Mouse (Mus musculus) cerebellum, adult 2 months (tissue): Measurements from ENCODE around the gene Gpld1. TPM values are rescaled to one million over a fixed set of nuclear protein-coding genes. Genes with fewer than 3 reads are reported as not detected.

Source experiments
- DNase-seq, 2 experiments: peaks; one replicate each; pipeline ENCODE4 v3.0.0; 2021
- H3K27ac ChIP-seq: fragments of 200-500 bp; 2 replicates; pipeline ENCODE4 v1.5.1; 2012; ENCODE audit warnings: low read length, control low read depth, inconsistent platforms; ENCODE audit not compliant: insufficient read depth
- H3K27me3 ChIP-seq: fragments of 200-500 bp; 2 replicates; pipeline ENCODE4 v1.6.1; 2012; ENCODE audit warnings: inconsistent platforms, mild to moderate bottlenecking, low read length, moderate library complexity; ENCODE audit not compliant: control insufficient read depth, insufficient read depth
- H3K4me1 ChIP-seq: fragments of 200-500 bp; 2 replicates; pipeline ENCODE4 v1.6.1; 2011; ENCODE audit warnings: low read length; ENCODE audit not compliant: control insufficient read depth, insufficient read depth
- H3K4me3 ChIP-seq: fragments of 200-500 bp; replicated peaks from 2 replicates; pipeline ENCODE3; 2011; ENCODE audit warnings: mild to moderate bottlenecking, low read depth, low read length, control low read depth; ENCODE audit not compliant: insufficient read depth
- CTCF ChIP-seq: fragments of 200-500 bp; IDR thresholded peaks from 2 replicates; pipeline ENCODE4 v1.5.1; 2011; ENCODE audit warnings: low read depth, mild to moderate bottlenecking, control low read depth, low read length, moderate library complexity, borderline replicate concordance; ENCODE audit not compliant: insufficient read depth
- POLR2A ChIP-seq: fragments of 200-500 bp; IDR thresholded peaks from 2 replicates; pipeline ENCODE4 v1.6.1; 2011; ENCODE audit warnings: low read length, control low read depth, borderline replicate concordance; ENCODE audit not compliant: insufficient read depth
- WGBS: fragments of 180-500 bp; shearing (Covaris S2); methylation state at CpG from one replicate; pipeline ENCODE4 v1.1.7; 2018; 5-methylcytosine and 5-hydroxymethylcytosine counted together
- polyA plus RNA-seq: library from polyadenylated mRNA; depleted of rRNA; stranded (reverse); fragments of >200 nt; gene quantifications from 2 replicates; pipeline ENCODE4 v1.2.3, GENCODE M21; 2012

Gpld1 gene
- polyA plus RNA-seq, 1 experiment: 29.8 TPM

DNA sequence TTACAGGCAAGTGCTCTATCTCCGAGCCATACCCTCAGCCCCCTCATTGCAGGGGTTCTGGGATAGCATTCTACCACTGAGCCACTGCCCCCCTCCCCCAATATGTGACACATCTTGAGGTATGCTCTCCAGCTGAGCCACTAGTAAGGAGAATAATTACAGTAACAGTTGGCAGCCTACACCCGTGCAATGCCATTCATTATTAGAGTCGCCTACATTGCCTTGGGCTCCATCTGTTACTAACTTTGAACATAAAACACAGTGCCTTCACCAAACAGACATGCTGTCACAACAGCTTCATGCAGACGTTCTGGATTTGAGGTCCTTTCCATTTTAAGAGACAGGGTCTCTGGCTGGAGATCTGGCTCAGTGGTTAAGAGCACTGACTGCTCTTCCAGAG is 33.4 kb downstream of the Gpld1 start:
- 32% methylated on average over 4 of the region's 4 CpGs for WGBS
- Histone ChIP-seq H3K27me3 (no peaks in the 10 kb centered on the region), H3K4me3 (no peak overlapping the region), H3K27ac (no peak overlapping the region), H3K4me1 (no peaks in the 10 kb centered on the region)
- TF ChIP-seq POLR2A (no peak), CTCF (no peak)
- no peak for DNase-seq

DNA sequence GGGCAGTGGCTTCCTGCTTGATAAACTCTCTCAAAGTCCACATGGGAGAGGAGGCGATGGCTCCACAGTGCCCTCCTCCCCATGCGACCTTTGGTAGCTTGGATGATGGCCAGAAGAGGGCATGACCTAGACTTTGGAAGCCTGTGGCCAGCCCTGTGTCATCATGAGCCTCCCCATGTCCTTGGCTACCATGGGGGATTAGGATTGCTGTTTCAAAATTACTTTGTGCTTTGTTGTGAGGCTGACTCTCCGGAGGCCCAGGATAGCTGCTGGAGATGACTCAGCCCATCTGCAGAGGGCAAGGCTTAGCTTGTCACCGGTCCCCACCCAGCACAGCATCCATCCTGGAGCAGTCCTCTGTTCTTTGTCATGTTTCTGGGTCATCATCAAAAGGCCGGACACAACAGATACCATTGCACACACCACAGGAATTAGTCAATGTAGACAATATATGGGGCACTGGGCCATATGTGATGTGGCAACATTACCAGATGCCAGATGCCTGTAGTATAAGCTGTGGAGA is 34.9 kb downstream of the Gpld1 start:
- TF ChIP-seq POLR2A (no peak), CTCF (no peak)
- no peaks in the 10 kb centered on the region for H3K4me1 ChIP-seq
- no peak overlapping the region for H3K4me3 ChIP-seq
- no peak overlapping the region for H3K27ac ChIP-seq
- no peak for DNase-seq
- WGBS: 76% methylated on average over 5 of the region's 5 CpGs
- H3K27me3 ChIP-seq: no peaks in the 10 kb centered on the region

DNA sequence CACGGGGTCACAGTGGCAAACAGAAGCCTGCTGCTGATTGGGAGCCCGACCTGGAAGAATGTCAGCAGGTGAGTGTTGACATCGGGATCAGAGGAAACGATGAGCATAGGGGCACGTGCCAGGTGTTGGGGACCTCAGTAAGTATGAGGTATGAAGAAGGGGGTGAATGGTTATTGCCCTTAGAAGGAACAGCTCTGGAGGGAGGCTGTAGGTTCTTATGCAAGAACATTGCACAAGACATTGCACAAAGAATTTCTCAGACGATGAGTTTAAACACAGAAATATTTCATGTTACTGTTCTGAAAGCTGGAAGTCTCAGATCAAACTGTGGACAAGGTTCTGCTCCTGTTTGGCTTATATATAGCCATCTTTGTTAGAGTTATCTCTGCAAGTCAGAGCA is 38.1 kb downstream of the Gpld1 start:
- Histone ChIP-seq H3K4me3 (no peak overlapping the region), H3K4me1 (no peaks in the 10 kb centered on the region), H3K27me3 (no peaks in the 10 kb centered on the region), H3K27ac (no peak overlapping the region)
- no peak for TF ChIP-seq POLR2A
- no peak for TF ChIP-seq CTCF
- DNase-seq: no peak
- 89% methylated on average over 6 of the region's 6 CpGs for WGBS

DNA sequence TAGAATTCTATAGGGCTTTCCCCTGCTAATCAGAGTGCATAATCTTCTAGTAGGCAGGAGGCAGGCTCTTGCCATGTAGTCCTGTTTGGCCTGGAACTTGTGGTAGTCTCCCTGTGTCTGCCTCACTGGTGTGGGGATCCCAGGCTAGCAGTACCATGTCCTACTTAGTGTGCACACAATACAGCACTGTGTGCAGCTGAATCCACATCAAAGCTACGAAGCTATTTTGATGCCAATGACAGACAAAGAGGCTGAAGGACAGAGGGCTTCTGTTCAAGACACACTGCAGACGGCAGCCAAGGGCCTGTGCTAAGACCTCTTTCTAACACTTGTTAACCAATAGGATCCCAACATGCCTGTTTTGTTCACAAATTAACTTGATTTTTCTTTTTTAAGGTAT is 42.5 kb downstream of the Gpld1 start:
- TF ChIP-seq CTCF: no peak
- TF ChIP-seq POLR2A: no peak
- 51% methylated on average over 2 of the region's 2 CpGs for WGBS
- Histone ChIP-seq H3K27ac (no peak overlapping the region), H3K27me3 (no peaks in the 10 kb centered on the region), H3K4me1 (peaks cover 5% of the 10 kb centered on the region; the same call in 1 of the 2 replicates), H3K4me3 (no peak overlapping the region)
- DNase-seq: peak in 1 of 2 experiments; percentile 25

DNA sequence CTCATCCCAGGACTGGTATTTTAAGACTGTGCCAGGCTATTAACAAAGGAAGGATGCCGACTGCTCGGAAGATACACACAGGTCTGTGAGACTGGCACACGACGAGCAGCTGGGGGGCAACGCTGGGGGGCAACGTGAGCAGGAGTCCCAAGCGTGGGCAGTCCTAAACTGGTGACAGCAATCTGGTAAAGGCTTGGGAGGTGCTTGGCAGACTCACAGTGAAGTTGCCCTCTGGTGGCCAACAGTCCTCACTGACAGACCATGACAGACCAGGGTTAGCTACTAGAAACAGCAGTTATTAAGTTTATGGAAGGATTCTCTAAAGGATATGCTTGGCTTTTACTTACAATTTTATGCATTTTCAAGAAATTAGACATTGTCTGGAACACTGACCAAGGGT is 45.4 kb downstream of the Gpld1 start:
- no peaks in the 10 kb centered on the region for H3K27me3 ChIP-seq
- H3K27ac ChIP-seq: no peak overlapping the region
- peaks cover 5% of the 10 kb centered on the region; the same call in 1 of the 2 replicates for H3K4me1 ChIP-seq
- WGBS: 8% methylated on average over 7 of the region's 7 CpGs
- peak; percentile 54 for DNase-seq
- TF ChIP-seq POLR2A (no peak), CTCF (peak; percentile 83)
- H3K4me3 ChIP-seq: no peak overlapping the region

DNA sequence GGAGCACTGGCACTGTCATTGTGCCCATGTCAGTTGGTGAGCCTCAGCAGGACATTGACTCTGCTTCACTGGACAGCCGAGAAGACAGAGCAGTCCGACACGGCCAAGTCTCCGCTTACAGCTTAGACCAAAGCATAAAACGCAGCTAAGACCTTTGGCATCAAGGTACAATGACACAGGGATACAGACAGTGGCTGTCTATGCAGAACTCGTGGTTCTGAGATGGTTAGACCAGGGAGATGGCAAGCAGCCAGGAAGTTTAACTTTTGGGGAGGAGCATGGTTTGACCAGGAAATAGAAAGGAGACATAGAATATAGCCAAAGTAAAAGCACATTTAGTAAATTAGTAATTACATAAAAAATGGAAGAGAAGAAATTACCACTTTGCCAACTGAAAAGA is 46.1 kb downstream of the Gpld1 start:
- 5% methylated on average over 6 of the region's 6 CpGs for WGBS
- no peak overlapping the region for H3K27ac ChIP-seq
- H3K4me3 ChIP-seq: no peak overlapping the region
- no peaks in the 10 kb centered on the region for H3K27me3 ChIP-seq
- DNase-seq: no peak
- no peak for TF ChIP-seq POLR2A
- TF ChIP-seq CTCF: no peak
- H3K4me1 ChIP-seq: peaks cover 5% of the 10 kb centered on the region; the same call in 1 of the 2 replicates

DNA sequence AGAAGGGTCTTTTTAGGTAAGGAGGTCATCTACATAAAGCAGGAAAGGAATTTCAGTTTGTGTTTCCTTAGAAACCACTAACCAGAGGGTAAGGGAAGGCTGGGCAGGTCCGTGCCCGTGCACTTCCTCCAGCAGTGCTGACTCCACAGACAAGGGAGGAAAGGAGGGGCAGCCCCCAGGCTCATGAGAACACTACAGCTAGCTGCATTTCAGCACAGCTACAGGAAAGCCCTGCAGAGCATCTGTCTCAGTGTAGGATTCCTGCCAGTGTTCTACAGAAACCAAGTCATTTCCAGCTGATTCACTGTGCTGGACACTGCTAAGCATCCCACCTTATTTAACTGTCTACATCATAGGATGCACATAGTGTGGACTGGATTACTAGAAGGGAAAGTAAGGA is 50.2 kb downstream of the Gpld1 start:
- Histone ChIP-seq H3K4me3 (no peak overlapping the region), H3K27me3 (no peaks in the 10 kb centered on the region), H3K4me1 (peaks cover 5% of the 10 kb centered on the region; the same call in 1 of the 2 replicates), H3K27ac (no peak overlapping the region)
- TF ChIP-seq POLR2A (no peak), CTCF (no peak)
- DNase-seq: no peak
- 40% methylated on average over 2 of the region's 2 CpGs for WGBS

DNA sequence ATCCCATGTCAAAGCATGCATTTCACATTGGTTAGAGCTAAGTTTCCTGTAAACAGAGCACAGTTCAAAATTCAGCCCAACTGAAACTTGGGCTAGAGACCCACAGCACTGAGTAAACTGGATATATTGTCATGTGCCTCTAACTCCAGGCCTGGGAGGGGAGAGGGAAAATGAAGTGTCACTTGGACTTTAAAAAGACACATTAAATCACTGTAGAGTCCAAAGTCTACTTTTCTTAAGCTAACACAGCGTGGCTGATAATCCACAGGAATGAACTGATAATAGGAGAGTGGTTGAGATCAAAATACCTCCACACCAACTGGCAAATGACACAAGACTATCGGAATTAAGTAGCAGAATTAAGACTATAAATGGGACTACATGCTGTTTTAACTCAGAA is 56.6 kb downstream of the Gpld1 start:
- TF ChIP-seq CTCF (no peak), POLR2A (no peak)
- H3K27ac ChIP-seq: no peak overlapping the region

More for the DNA sequence above, 56.6 kb downstream of the Gpld1 start:
- Histone ChIP-seq H3K4me1 (no peaks in the 10 kb centered on the region), H3K4me3 (no peak overlapping the region), H3K27me3 (no peaks in the 10 kb centered on the region)
- DNase-seq: no peak
- WGBS: 94% methylated on average over 2 of the region's 2 CpGs
